Mouse (Mus musculus) spleen, postnatal 4 days (tissue): Measurements from ENCODE around the gene Olfr1206.

Experiments used
- DNase-seq, 2 experiments: peaks; one replicate each; pipeline ENCODE4 v3.0.0; 2022; ENCODE audit warnings: low spot score in 2 of 2

Olfr1206 gene

DNA sequence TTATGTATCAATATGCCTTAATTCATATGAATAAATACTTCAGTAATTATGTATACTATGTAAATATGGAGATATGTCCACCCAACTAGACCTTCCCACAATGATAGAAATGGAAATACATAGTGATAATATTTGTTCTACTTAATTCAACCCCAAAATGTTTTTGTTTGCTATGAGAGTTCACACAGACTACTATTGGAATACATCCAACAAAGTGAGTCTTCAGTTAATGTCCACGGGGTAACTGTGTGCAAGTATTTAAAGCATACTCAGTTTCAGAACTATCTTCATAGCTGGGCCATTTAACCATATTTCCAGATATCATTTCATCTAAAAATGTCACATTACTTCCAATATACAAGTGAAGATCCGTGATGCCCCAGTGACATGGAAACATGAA lies at the start of gene Olfr1206:
Gene Olfr1206, plus strand, starts transcription at position 301 of the 400 bp plus-strand sequence.
- no peak for DNase-seq

DNA sequence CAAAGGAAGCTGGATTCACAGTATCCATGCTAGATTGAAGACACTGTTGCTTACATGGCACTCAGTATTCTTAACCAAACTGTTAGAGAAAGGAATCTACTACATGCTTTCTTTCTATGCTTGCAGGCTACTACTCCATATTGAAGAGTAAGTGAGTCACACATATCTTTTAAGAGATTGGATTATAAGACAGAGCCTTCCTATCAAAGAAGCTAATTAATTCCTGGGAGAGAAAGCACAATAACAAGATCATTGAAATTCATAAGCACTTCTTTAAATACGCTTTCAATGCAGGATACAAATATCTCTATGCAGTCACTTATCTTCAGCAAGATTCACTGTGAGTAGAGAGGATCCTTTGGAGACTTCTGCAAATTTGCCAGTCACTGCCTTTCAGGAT lies 48.8 kb upstream of the Olfr1206 start, which contains the start of gene Olfr1202:
Gene Olfr1202, plus strand, starts transcription at position 301 of the 400 bp plus-strand sequence.
- DNase-seq = no peak

DNA sequence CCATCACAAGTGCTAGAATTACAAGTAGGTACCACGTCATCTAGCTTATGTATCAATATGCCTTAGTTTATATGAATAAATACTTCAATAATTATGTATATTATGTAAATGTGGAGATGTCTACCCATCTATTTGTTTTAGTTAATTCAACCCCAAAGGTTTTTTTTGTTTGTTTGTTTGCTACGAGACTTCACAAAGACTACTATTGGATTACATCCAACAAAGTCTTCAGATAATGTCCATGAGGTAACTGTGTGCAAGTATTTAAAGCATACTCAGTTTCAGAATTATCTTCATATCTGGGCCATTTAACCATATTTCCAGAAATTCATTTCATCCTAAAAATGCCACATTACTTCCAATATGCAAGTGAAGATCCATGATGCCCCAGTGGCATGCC lies 33.6 kb upstream of the Olfr1206 start, which contains the start of gene Olfr1205:
Gene Olfr1205, plus strand, starts transcription at position 301 of the 400 bp plus-strand sequence.
- DNase-seq = no peak

DNA sequence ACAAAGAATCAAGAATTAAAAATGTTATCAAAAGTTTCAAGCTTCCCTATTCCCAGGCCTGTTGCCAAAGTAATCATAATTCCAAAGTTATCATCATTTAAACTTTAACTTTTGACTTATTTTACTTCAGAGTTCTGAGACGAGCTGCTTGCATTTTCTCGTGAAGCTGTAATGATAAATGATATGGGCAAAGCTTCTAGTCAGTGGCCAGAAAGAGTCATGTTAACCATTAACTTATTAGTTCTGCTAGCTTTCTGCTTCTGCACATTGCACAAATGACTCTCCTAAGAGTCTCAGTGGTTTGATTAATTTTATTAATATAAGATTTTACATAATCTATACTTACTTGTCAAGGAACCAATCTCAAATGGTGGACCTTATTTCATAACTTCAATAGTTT lies 24.6 kb upstream of the Olfr1206 start:
- no peak for DNase-seq

DNA sequence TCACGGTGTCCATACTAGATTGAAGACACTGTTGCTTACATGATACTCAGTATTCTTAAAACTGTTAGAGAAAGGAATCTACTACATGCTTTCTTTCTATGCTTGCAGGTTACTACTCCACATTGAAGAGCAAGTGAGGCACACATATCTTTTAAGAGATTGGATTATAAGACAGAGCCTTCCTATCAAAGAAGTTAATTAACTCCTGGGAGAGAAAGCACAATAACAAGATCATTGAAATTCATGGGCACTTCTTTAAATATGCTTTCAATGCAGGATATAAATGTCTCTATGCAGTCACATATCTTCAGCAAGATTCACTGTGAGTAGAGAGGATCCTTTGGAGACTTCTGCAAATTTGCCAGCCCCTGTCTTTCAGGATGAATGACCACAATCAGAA lies 14.0 kb upstream of the Olfr1206 start, which contains the start of gene Olfr1204:
Gene Olfr1204, plus strand, starts transcription at position 301 of the 400 bp plus-strand sequence.
- DNase-seq = no peak

DNA sequence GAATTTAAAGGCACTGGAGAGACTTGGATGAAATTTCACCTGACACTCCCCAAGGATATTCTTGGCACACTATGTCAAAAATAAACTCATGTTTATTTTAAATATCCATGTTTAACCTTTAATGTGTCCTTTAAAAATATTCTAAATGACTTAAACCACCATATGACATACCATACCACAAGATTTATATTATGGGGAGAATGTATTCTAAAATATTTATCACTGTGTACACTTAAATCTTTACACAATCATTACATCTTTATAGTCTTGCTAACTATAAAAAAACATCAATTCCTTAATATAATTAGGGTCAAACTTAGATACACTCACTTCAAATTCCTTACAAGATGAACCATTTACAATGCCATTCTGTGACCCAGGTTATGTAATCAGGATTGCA lies 39.2 kb downstream of the Olfr1206 start, which contains the start of gene Olfr1208:
Gene Olfr1208, minus strand, starts transcription at position 101 of the 400 bp plus-strand sequence.
- DNase-seq = no peak

DNA sequence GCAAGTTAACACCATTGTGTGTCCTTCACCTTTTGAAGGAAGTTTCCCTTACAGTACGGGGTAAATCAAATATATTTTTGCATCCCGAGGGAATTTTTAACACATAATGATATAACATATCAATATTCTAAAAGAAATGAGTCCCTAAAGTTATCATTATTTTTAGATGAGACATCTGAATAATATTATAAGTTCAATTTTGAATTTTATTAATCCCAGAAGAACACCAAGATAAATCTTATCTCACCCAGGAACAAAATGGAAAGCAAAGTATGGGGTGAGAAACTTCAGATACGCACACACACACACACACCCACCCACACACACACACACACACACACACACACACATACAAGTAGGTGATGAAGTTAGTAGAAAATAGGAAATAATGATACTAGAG lies 52.0 kb downstream of the Olfr1206 start, which contains the start of gene Olfr1209:
Gene Olfr1209, minus strand, starts transcription at position 101 of the 400 bp plus-strand sequence.
- DNase-seq = no peak
